Mouse (Mus musculus) neural tube, embryonic 12.5 days (tissue): ENCODE results near the gene Eif2s1. TPM values are rescaled to one million over a fixed set of nuclear protein-coding genes. Genes with fewer than 3 reads are reported as not detected.
A peak's percentile ranks its signal among the peaks of the same experiment; 100 is the strongest.
"Not testable (repeated sequence)": the region's sequence is repeated elsewhere in the genome, so short reads cannot be mapped to it uniquely, and the experiment has no call there.

ENCODE experiments used
- ATAC-seq: fragments of 200-750 bp; cut with Nextera tagmentation; 2 replicates; pipeline ENCODE4 v1.8.0; 2017; ENCODE audit warnings: low read depth, mild to moderate bottlenecking, moderate TSS enrichment, moderate library complexity; ENCODE audit not compliant: low FRiP score
- H3K27ac ChIP-seq: fragments of 300-500 bp; sonication (generic); 2 replicates; pipeline ENCODE4 v1.5.1; 2016
- H3K27me3 ChIP-seq: fragments of 300-500 bp; sonication (generic); replicated peaks from 2 replicates; pipeline ENCODE4 v1.6.1; 2016; ENCODE audit warnings: mild to moderate bottlenecking
- H3K36me3 ChIP-seq: fragments of 300-500 bp; sonication (generic); 2 replicates; pipeline ENCODE4 v1.6.1; 2016; ENCODE audit warnings: mild to moderate bottlenecking
- H3K4me1 ChIP-seq: fragments of 300-500 bp; sonication (generic); 2 replicates; pipeline ENCODE4 v1.6.1; 2016
- H3K4me2 ChIP-seq: fragments of 300-500 bp; sonication (generic); replicated peaks from 2 replicates; pipeline ENCODE4 v1.6.1; 2016; ENCODE audit warnings: mild to moderate bottlenecking
- H3K4me3 ChIP-seq: fragments of 300-500 bp; sonication (generic); 2 replicates; pipeline ENCODE4 v1.5.1; 2016
- H3K9ac ChIP-seq: fragments of 300-500 bp; sonication (generic); 2 replicates; pipeline ENCODE4 v1.6.1; 2016; ENCODE audit warnings: mild to moderate bottlenecking
- H3K9me3 ChIP-seq: fragments of 300-500 bp; sonication (generic); 2 replicates; pipeline ENCODE4 v1.6.1; 2016; ENCODE audit warnings: mild to moderate bottlenecking
- WGBS: fragments of 180-500 bp; shearing (Covaris S2); methylation state at CpG from one replicate; pipeline ENCODE4 v1.1.7; 2016; 5-methylcytosine and 5-hydroxymethylcytosine counted together
- polyA plus RNA-seq: library from polyadenylated mRNA; unstranded; fragments of >200 nt; fragmentation: Nextera tagmentation; extraction: Ambion mirVana; gene quantifications from 2 replicates; pipeline ENCODE4 v1.2.1, GENCODE M21; 2016

The Eif2s1 gene
- polyA plus RNA-seq, 1 experiment from 2014 or later, result 183 TPM

DNA sequence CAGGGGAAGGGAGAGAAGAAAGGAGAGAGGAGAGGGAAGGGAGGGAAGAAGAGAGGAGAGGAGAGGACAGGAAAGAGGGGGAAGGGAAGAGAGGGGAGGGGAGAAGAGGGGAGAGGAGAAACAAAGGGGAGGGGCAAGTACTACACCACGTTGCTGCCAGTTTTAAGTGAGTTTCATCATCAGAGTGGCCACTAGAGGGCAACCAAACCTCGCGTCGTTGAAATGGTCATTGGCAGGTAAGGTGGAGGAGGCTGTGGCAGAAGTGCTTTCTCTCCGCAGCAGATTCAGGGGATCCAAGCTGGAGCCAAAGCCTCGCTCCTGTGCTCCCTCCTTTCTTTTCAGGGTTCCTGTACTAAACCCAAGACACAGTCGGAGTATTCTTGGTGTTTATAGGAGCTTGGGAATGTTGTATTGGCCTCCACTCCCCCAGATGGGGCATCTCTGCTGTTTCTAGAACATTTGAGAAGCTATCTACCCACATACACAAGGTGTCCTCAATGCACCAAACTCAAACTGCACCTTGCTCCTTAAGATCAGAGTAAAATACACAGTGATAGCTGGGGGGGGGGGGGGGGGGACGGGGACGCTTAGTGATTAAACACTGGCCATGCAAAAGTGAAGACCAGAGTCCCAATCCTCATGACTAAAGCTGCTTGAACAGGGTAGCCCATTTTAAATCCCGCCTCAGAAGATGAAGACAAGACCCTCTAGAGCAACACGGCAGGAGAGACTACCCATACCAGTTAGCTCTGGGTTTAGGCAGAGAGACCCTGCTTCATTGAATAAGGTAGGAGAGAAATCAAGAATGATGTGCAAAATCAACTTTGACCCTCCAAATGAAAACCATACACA is 56.8 kb downstream of the Eif2s1 start:
- H3K4me3 ChIP-seq, result no peak overlapping the region
- no peaks in the 10 kb centered on the region for H3K4me1 ChIP-seq
- peaks cover 3% of the 10 kb centered on the region for H3K27me3 ChIP-seq
- H3K9me3 ChIP-seq, result no peaks in the 10 kb centered on the region
- no peaks in the 10 kb centered on the region for H3K36me3 ChIP-seq
- H3K27ac ChIP-seq, result no peak overlapping the region
- peak; percentile 59 for ATAC-seq
- H3K4me2 ChIP-seq, result peak overlapping the region; percentile 38
- H3K9ac ChIP-seq, result no peak overlapping the region
- WGBS, result 13% methylated on average over 11 of the region's 11 CpGs

DNA sequence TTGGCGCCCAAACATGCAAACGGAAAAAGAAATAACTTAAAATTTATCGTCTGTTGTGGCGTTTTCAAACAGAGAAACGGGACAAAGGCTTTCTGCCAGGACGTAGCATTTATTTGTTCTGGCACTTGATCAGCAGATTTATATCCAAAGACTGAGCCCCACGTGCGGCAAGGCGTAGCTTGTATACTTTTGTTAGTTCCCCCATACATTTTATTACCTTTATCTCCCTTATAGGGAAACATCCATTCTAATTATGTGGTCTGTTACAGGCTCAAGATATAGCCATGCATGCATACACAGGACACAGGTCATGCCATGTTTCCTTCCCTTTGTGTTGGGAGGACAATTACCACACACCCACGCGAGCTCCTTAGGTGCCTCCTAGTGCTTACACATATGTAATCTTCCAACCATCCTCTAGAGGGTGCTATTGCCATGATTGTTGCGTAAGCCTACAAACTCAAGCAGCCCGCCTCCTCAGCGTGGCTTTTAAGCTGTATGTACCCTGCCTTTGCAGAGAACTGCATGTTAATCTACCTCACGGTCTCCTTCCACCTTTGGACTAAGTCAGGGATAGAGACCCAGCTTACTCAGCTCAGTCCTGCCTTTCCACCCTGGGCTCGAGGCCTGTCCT is 57.6 kb downstream of the Eif2s1 start:
- WGBS, result 34% methylated on average over 16 of the region's 16 CpGs
- H3K9ac ChIP-seq, result no peak overlapping the region
- no peaks in the 10 kb centered on the region for H3K9me3 ChIP-seq
- no peak overlapping the region for H3K27ac ChIP-seq
- no peaks in the 10 kb centered on the region for H3K27me3 ChIP-seq
- peak overlapping the region; percentile 38; the same call in 1 of the 2 replicates for H3K4me2 ChIP-seq
- H3K4me3 ChIP-seq, result no peak overlapping the region
- H3K4me1 ChIP-seq, result no peaks in the 10 kb centered on the region
- peak; percentile 76 for ATAC-seq
- H3K36me3 ChIP-seq, result no peaks in the 10 kb centered on the region

GRCm38 (mm10) chr12:78921421-78921820 is 59.8 kb downstream of the Eif2s1 start:
- Histone ChIP-seq H3K4me3 (no peak overlapping the region), H3K9ac (no peak overlapping the region), H3K27me3 (no peaks in the 10 kb centered on the region), H3K4me1 (no peaks in the 10 kb centered on the region), H3K4me2 (no peak overlapping the region), H3K36me3 (no peaks in the 10 kb centered on the region), H3K9me3 (no peaks in the 10 kb centered on the region), H3K27ac (no peak overlapping the region)
- ATAC-seq, result no peak
- WGBS, result 75% methylated on average over 4 of the region's 4 CpGs

- Histone ChIP-seq H3K4me3 (no peak overlapping the region), H3K4me1 (no peaks in the 10 kb centered on the region), H3K36me3 (no peaks in the 10 kb centered on the region), H3K9me3 (no peaks in the 10 kb centered on the region), H3K9ac (no peak overlapping the region), H3K4me2 (no peak overlapping the region), H3K27me3 (no peaks in the 10 kb centered on the region), H3K27ac (no peak overlapping the region)
- WGBS, result 78% methylated on average over 3 of the region's 3 CpGs
- no peak for ATAC-seq
These were observed 60.4 kb downstream of the Eif2s1 start for GRCm38 (mm10) chr12:78922058-78922457.

DNA sequence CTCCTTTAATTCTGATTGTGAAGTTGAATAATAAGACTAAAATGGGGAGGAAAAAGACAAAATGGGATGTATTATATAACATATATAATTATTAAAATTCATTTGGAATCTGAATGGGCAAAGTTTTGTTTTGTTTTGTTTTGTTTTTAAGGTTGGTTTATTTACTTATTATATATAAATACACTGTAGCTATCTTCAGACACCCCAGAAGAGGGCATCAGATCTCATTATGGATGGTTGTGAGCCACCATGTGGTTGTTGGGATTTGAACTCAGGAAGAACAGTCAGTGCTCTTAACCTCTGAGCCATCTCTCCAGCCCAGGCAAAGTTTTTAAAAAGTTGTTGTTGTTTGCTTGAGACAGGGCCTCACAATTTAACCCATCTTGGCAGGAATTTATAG is 61.4 kb downstream of the Eif2s1 start:
- not testable (repeated sequence) for H3K27ac ChIP-seq, H3K36me3 ChIP-seq, H3K4me1 ChIP-seq, H3K4me2 ChIP-seq, H3K27me3 ChIP-seq, H3K9me3 ChIP-seq, H3K9ac ChIP-seq, H3K4me3 ChIP-seq, ATAC-seq

DNA sequence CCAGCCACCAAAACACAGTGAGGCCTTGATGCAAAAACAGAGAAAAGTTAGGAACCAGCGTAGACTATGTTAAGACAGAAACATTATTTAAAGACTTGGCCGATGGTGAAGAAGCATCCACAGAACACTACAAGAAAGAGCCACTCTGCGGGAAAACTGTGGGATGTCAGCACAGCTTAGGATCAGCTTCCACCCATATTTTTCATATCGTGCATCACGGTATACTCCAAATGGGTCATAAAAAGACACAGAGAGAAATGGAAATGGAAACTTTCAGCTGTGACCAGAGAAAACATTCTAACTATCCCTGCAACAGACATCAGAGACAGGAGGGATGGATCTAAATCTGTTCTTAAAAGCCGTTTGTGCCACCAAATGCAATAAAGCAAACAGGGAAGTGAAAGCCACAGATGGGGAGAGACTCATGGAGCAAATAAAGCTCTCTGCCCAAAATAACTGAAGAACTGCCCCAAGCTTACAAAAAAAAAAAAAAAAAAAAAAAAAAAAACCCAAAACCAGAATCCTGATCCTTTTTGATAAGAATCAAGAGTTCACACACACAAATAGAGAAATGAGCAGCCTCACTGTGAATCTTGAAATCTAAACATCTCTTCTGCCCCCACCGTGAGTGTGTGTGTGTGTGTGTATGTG is 62.0 kb downstream of the Eif2s1 start:
- H3K9me3 ChIP-seq, result no peaks in the 10 kb centered on the region
- H3K4me3 ChIP-seq, result no peak overlapping the region
- H3K27ac ChIP-seq, result no peak overlapping the region
- ATAC-seq, result no peak
- H3K9ac ChIP-seq, result no peak overlapping the region
- H3K4me1 ChIP-seq, result no peaks in the 10 kb centered on the region
- no peak overlapping the region for H3K4me2 ChIP-seq
- H3K36me3 ChIP-seq, result no peaks in the 10 kb centered on the region
- 86% methylated on average over 7 of the region's 7 CpGs for WGBS
- H3K27me3 ChIP-seq, result no peaks in the 10 kb centered on the region

- 83% methylated on average over 5 of the region's 5 CpGs for WGBS
- no peaks in the 10 kb centered on the region for H3K9me3 ChIP-seq
- no peak overlapping the region for H3K27ac ChIP-seq
- H3K4me1 ChIP-seq, result no peaks in the 10 kb centered on the region
- H3K4me2 ChIP-seq, result no peak overlapping the region
- H3K4me3 ChIP-seq, result no peak overlapping the region
- H3K36me3 ChIP-seq, result no peaks in the 10 kb centered on the region
- H3K9ac ChIP-seq, result no peak overlapping the region
- ATAC-seq, result no peak
- no peaks in the 10 kb centered on the region for H3K27me3 ChIP-seq
These were observed 65.7 kb downstream of the Eif2s1 start for GRCm38 (mm10) chr12:78927287-78927686.

DNA sequence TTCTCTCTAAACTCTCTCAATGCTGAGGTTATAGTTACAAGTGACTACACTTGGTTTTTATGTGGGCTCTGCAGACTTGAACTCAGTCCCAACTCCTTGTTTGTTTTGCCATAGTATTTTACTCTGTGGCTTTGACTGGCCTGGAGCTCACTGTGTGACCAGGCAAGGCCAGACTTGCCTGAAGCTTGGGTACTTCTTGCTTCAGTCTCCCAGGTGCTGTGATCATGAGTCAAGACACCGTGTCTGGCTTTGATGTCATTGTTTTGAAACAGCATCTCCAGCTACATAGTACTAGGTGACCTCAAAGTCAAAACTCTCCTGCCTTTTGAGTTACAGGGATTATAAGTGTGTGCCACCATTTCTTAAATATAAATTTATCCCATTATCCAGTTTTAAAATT is 68.3 kb downstream of the Eif2s1 start:
- H3K4me3 ChIP-seq, result no peak overlapping the region
- no peak for ATAC-seq
- WGBS, result 73% methylated on average over 1 of the region's 1 CpGs

DNA sequence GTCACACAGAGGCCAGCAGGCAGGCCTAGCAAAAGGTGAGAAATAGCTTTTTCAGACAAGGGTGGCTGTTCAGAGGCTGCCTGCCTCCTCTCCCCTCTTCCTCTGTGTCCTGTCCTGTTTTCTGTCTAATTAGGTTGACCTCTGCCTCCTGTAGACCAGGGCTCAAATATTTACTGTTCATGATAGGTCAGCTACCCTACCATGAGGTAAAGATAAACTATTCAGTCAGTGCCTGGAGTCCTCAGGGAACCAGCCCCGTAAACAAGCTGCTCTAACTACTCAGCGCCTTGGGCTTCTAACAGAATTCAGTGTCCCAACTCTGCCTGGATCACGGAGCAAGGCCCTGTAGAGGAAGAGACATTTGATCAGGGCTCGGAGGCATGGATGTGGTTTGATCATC is 74.9 kb downstream of the Eif2s1 start:
- no peaks in the 10 kb centered on the region for H3K27me3 ChIP-seq
- H3K9me3 ChIP-seq, result no peaks in the 10 kb centered on the region
- H3K4me3 ChIP-seq, result no peak overlapping the region
- H3K36me3 ChIP-seq, result no peaks in the 10 kb centered on the region
- no peak overlapping the region for H3K9ac ChIP-seq
- H3K4me1 ChIP-seq, result no peaks in the 10 kb centered on the region
- no peak overlapping the region for H3K4me2 ChIP-seq
- no peak for ATAC-seq
- no peak overlapping the region for H3K27ac ChIP-seq
- 70% methylated on average over 4 of the region's 4 CpGs for WGBS

More for the DNA sequence above, 68.3 kb downstream of the Eif2s1 start:
- no peaks in the 10 kb centered on the region for H3K4me1 ChIP-seq
- H3K36me3 ChIP-seq, result no peaks in the 10 kb centered on the region
- no peaks in the 10 kb centered on the region for H3K9me3 ChIP-seq
- no peaks in the 10 kb centered on the region for H3K27me3 ChIP-seq
- no peak overlapping the region for H3K27ac ChIP-seq
- no peak overlapping the region for H3K4me2 ChIP-seq
- no peak overlapping the region for H3K9ac ChIP-seq

Other genes with a start within 250 kb of the Eif2s1 start
- 0.20 TPM in 1 of 2 replicates, not detected in the other for gene Fam71d, start 170.3 kb upstream of the Eif2s1 start, polyA plus RNA-seq
- 22.2 and 23.8 TPM in 2 replicates for gene Mpp5, start 112.9 kb upstream of the Eif2s1 start, polyA plus RNA-seq
- gene Atp6v1d, start 181 bp upstream of the Eif2s1 start, polyA plus RNA-seq, result 102 and 115 TPM in 2 replicates
- gene Plek2, start 45.1 kb downstream of the Eif2s1 start, polyA plus RNA-seq, result 1.7 and 2.2 TPM in 2 replicates
- gene Tmem229b, start 145.8 kb downstream of the Eif2s1 start, polyA plus RNA-seq, result 27.1 and 28.1 TPM in 2 replicates
- 6.0 and 6.7 TPM in 2 replicates for gene Plekhh1, start 167.3 kb downstream of the Eif2s1 start, polyA plus RNA-seq
- 24.5 and 26.8 TPM in 2 replicates for gene Pigh, start 227.8 kb downstream of the Eif2s1 start, polyA plus RNA-seq